Mouse (Mus musculus) CH12F3 (cell line): ENCODE data around the gene Fnbp4.

ENCODE experiments used
- in situ Hi-C: fragments of 300-500 bp; cut with MboI; formaldehyde crosslinking; loops from 2 replicates; pipeline ENCODE4 v1.14.3; 2020; ENCODE audit warnings: low sequenced_read_pairs

Gene Fnbp4

DNA sequence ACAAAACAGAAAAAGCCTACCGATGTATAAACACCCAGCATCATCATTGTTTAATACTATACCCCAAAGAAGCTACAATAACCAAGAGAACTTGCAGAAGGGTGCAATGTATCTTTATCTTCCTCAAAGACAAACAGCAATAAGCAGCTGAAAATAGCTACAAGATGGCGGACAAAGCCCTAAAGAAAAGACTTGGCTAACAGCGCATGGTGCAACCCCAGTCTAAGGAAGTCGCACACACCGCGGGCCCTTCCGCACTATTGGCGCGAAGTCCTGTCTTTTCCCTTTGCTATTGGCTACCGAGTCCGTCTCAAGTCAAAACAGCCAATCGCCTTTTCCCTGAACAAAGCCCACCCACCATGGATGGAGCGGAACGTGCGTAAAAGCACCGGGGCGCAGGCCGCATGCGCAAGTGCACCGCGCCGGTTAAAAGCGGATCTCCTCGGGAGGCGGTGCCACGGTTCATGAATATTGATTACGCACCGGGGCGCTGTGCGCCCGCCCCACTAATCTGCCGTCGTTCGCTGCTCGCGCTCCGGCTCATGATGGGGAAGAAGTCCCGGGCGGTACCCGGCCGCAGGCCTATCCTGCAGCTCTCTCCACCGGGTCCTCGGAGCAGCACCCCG, at the start of gene Fnbp4:
Fnbp4 (plus strand) TSS at position 318 of the 626 bp plus-strand sequence.
- in situ Hi-C loops = no loop called here

DNA sequence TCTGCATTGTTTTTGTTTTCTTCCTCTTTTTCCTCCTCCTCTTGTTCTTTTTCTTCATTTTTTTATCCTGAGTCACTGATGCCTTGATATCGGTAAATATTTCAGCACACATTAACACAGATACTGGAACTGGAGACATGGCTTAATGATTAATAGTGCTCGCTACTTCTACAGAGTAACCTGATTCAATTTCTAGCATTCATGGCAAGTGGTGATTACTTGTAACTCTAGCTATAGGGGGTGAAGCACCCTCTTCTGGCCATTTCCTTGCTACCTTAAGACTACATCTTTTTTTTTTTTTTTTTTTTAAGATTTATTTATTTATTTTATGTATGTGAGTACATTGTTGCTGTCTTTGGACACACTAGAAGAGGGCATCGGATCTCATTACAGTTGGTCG, 44.2 kb upstream of the Fnbp4 start:
- in situ Hi-C loops = no loop called here

GRCm38 (mm10) chr2:90708548-90708947, 36.6 kb upstream of the Fnbp4 start:
- in situ Hi-C loops = no loop called here

DNA sequence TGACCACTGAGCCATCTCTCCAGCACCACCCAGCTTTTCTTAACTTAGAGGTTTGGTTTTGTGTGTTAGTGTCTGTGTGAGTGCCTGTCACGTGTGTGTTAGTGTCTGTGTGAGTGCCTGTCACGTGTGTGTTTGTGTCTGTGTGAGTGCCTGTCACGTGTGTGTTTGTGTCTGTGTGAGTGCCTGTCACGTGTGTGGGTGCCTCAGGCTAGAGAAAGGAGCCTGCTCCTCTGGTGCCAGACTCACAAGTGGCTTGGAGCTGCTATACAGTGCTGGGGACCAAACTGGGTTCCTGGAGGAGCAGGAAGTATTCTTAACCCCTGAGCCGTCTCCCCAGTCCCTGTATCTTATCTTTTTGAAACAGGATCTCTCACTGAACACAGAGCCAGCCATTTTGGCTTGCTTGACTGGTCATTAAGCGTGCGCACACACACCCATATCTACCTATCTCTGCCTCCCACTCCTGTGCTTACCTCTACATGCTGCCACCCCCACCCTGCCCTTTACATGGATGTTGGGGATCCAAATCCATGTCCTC, 29.5 kb upstream of the Fnbp4 start:
- in situ Hi-C loops = no loop called here

- in situ Hi-C loops = no loop called here
Observed at GRCm38 (mm10) chr2:90717366-90717765, 27.8 kb upstream of the Fnbp4 start.

GRCm38 (mm10) chr2:90717948-90718347, 27.2 kb upstream of the Fnbp4 start:
- in situ Hi-C loops = no loop called here

DNA sequence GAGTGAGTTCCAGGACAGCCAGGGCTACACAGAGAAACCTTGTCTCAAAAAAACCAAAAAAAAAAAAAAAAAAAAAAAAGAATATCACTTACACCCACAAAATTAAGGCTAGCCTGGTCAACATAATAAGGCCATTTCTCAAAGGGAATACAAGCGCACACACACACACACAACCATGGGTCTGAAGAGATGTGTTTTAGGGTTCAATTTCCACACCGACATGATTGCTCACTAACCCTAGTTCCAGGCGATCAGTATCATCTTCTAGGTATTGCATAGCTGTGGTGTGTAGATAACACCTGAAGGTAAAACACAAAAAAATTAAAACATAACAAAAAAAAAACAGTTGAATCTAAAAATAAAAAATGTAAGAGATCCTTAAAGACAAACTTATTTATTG, 18.4 kb upstream of the Fnbp4 start:
- in situ Hi-C loops = no loop called here

- in situ Hi-C loops = no loop called here
Observed at GRCm38 (mm10) chr2:90735326-90735725, 9.8 kb upstream of the Fnbp4 start.

DNA sequence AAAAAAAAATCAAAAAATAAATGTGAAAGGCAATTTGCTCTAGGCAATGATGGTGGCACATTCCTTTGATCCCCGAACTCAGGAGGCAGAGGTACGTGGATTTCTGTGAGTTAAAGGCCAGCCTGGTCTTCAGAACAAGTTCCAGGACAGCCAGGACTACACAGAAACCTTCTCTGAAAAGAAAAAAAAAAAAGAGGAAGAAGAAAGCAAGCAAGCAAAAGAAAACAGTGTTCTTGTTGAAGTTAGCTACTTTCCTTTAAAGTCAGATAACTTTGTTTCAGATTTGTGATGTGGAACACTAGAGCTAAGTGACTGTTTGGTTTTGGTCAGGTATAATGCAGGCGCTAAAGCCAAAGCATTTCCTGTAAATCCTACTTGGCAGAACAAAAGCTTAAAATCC, 6.4 kb upstream of the Fnbp4 start:
- in situ Hi-C loops = no loop called here

DNA sequence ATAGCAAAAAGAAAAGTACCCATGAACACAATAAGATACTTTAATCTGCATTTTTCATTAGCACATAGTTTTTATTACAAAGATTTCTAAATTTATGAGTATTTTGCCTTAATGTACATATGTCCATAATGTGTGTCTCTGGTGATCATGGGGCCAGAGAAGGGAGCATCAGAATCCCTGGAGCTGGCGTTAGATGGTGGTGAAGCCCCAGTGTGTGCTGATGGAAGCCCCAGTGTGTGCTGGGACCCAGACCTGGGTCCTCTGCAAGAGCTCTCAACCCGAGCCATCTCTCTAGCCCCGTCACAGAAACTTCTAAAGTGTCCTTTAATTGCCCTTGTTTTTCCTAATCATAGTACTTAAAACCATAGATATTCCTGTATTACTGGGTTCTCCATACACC, 5.8 kb upstream of the Fnbp4 start:
- in situ Hi-C loops = no loop called here

- in situ Hi-C loops = no loop called here
Observed at GRCm38 (mm10) chr2:90739921-90740320, 5.2 kb upstream of the Fnbp4 start.

GRCm38 (mm10) chr2:90744285-90745052, 701 bp upstream of the Fnbp4 start:
- in situ Hi-C loops = no loop called here

- in situ Hi-C loops = no loop called here
Observed at GRCm38 (mm10) chr2:90745740-90746537, 769 bp downstream of the Fnbp4 start.

GRCm38 (mm10) chr2:90746538-90746865, 1.3 kb downstream of the Fnbp4 start:
- in situ Hi-C loops = no loop called here

- in situ Hi-C loops = no loop called here
Observed at GRCm38 (mm10) chr2:90747131-90747530, 2.0 kb downstream of the Fnbp4 start.

GRCm38 (mm10) chr2:90749676-90750459, 4.7 kb downstream of the Fnbp4 start:
- in situ Hi-C loops = loop anchor here (25.0 kb wide), 1 partner anchor 837 kb away; no protein-coding TSS in a partner anchor

- in situ Hi-C loops = loop anchor here (25.0 kb wide), 1 partner anchor 834 kb away; no protein-coding TSS in a partner anchor
Observed at GRCm38 (mm10) chr2:90753565-90753964, 8.4 kb downstream of the Fnbp4 start.

- in situ Hi-C loops = loop anchor here (25.0 kb wide), 1 partner anchor 833 kb away; no protein-coding TSS in a partner anchor
Observed at GRCm38 (mm10) chr2:90754188-90754587, 9.0 kb downstream of the Fnbp4 start.

- in situ Hi-C loops = loop anchor here (25.0 kb wide), 1 partner anchor 822 kb away; no protein-coding TSS in a partner anchor
Observed at GRCm38 (mm10) chr2:90765123-90765522, 20.0 kb downstream of the Fnbp4 start.

DNA sequence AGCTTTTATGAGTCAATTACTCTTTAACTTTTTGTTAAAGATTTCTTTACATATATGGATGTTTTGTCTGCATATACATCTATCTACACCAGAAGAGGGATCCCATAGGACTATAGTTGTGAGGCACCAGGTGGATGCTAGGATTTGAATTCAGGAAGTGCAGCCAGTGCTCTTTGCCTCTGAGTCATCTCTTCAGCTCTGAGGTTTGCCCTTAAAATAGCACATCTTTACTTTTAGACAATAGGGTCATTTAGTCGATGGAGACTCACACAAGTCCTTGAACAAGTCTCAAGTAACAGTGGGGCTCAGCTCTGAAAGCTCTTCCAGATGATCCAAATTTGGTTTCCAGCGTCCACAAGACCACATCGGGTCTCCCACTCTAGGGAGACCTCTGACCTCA, 36.2 kb downstream of the Fnbp4 start:
- in situ Hi-C loops = no loop called here
